Mouse (Mus musculus) brain, embryonic 14.5 days (tissue): ENCODE measurements around the gene Col26a1.

Source experiments
- CTCF ChIP-seq: fragments of 200-500 bp; IDR thresholded peaks from 2 replicates; pipeline ENCODE4 v1.5.1; 2012; ENCODE audit warnings: inconsistent platforms, mild to moderate bottlenecking, moderate library complexity, borderline replicate concordance; ENCODE audit not compliant: insufficient read depth, insufficient read length; ENCODE audit errors: extremely low read depth
- POLR2A ChIP-seq: fragments of 200-500 bp; IDR thresholded peaks from 2 replicates; pipeline ENCODE4 v1.6.1; 2012; ENCODE audit warnings: mild to moderate bottlenecking, inconsistent platforms, borderline replicate concordance; ENCODE audit not compliant: poor library complexity, insufficient read depth, insufficient read length, severe bottlenecking; ENCODE audit errors: extremely low read depth

- TF ChIP-seq POLR2A, result no peak
- TF ChIP-seq CTCF, result no peak
These were observed 188.0 kb downstream of the Col26a1 start for GRCm38 (mm10) chr5:136694976-136695375.
